Mouse (Mus musculus) liver, embryonic 14.5 days (tissue): ENCODE data around the gene Clasp1.

Source experiments
- CTCF ChIP-seq: IDR thresholded peaks from 2 replicates; pipeline ENCODE4 v1.5.1; 2016; ENCODE audit warnings: antibody characterized with exemption, low read depth, control low read depth
- EP300 ChIP-seq: IDR thresholded peaks from 2 replicates; pipeline ENCODE4 v1.6.1; 2016; ENCODE audit warnings: antibody characterized with exemption, low read depth

DNA sequence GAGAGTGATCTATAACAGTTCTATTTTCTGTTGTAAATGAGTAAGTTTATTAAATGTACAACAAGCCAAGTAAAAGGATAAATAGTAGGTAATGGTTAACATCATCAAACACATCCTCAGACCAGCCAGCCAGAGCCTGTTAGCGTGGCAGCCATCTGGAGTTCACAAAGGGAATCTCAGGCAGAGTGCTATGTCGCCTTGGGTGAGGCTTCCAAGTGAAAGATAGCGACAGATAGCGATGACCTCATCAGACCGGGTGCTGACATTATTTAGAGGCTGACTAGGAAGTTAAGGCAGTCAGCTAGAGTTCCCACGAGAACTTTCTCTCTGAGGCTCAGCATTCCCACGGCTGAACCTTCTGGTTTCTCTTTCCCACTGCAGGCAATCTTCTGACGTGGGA lies 83.5 kb downstream of the Clasp1 start:
- TF ChIP-seq EP300 (no peak), CTCF (no peak)
